Mouse (Mus musculus) myocyte (in vitro differentiated cells): ENCODE results near the gene Hdhd5.

ENCODE experiments used
- CEBPB ChIP-seq: IDR thresholded peaks from 2 replicates; pipeline ENCODE4 v1.6.1; 2011; ENCODE audit warnings: mild to moderate bottlenecking, moderate library complexity; ENCODE audit not compliant: poor library complexity, insufficient read depth, severe bottlenecking
- E2F4 ChIP-seq: IDR thresholded peaks from one replicate; pipeline ENCODE4 v1.6.1; 2011; ENCODE audit warnings: mild to moderate bottlenecking, control low read depth, moderate library complexity; ENCODE audit not compliant: insufficient read depth
- MAX ChIP-seq: IDR thresholded peaks from one replicate; pipeline ENCODE4 v1.6.1; 2011; ENCODE audit warnings: low read depth, mild to moderate bottlenecking, control low read depth
- MYOG ChIP-seq, 3 experiments: IDR thresholded peaks; one replicate each; pipeline ENCODE4 v1.6.1; 2011; ENCODE audit warnings: control low read depth in 2 of 3, low read depth in 2 of 3, mild to moderate bottlenecking in 2 of 3; ENCODE audit not compliant: insufficient read length in 2 of 3, control insufficient read depth in 1 of 3, insufficient read depth in 1 of 3
- POLR2A ChIP-seq: IDR thresholded peaks from one replicate; pipeline ENCODE4 v1.6.1; 2011; ENCODE audit warnings: low read depth, mild to moderate bottlenecking, control low read depth, moderate library complexity; ENCODE audit not compliant: insufficient read length
- USF1 ChIP-seq: IDR thresholded peaks from one replicate; pipeline ENCODE4 v1.6.1; 2011; ENCODE audit warnings: low read depth, mild to moderate bottlenecking, control low read depth, moderate library complexity

DNA sequence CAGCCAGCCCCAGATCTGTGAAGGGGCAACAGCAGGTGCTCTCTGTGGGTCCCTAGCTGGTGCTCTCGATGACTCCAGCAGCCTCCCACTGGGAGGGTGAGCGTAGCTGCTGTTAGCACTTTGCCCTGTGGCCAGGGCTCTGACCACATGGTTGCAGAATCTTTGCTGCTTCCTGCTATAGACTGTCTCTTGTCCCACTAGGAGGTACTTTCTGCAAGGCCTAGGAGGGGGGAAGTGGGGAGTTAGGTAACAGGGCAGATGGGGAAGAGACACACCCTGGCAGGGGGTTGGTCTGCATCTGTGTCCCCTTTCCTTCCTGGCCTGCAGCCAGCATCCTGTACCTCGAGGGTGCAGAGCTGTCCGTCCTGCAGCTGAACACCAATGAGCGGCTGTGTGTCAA lies 57.7 kb downstream of the Hdhd5 start:
- peak in 1 of 3 experiments; percentile 15 for TF ChIP-seq MYOG (IDR thresholded peaks at IDR 0.05; ENCODE audit: control insufficient read depth in 1 of 3, insufficient read depth in 1 of 3, insufficient read length in 2 of 3, low read depth in 2 of 3)
- no peak for TF ChIP-seq E2F4
- no peak for TF ChIP-seq CEBPB
- TF ChIP-seq POLR2A: no peak
- no peak for TF ChIP-seq USF1
- TF ChIP-seq MAX: no peak
